Mouse (Mus musculus): ENCODE measurements around the gene Syap1. TPM values are rescaled to one million over a fixed set of nuclear protein-coding genes. Genes with fewer than 3 reads are reported as not detected.

The Syap1 gene
- polyA plus RNA-seq (2012; rRNA removed) = 6.1 and 8.3 TPM in 2 replicates

GRCm38 (mm10) chrX:162887931-162888511 lies at the start of gene Syap1:
TSS of gene Syap1 (minus strand) at chrX:162888447.
- H3K27me3 ChIP-seq (ENCODE audit: control insufficient read depth, insufficient read depth, low read length) = no peaks in the 10 kb centered on the region
- peak within 1 kb of the TSS; percentile 66 for H3K27ac ChIP-seq (ENCODE audit: insufficient read depth, low read depth, low read length)
- no peaks in the 10 kb centered on the region for H3K36me3 ChIP-seq (ENCODE audit: control insufficient read depth, insufficient read depth, low read length)
- H3K4me1 ChIP-seq (ENCODE audit: control insufficient read depth, insufficient read depth, insufficient read length, low read length) = no peaks in the 10 kb centered on the region
- WGBS = 9% methylated on average over 38 of the region's 47 CpGs
- peak within 1 kb of the TSS; percentile 97 for H3K4me3 ChIP-seq (ENCODE audit: low read depth, low read length)
- TF ChIP-seq POLR2A (IDR thresholded peaks at IDR 0.05; ENCODE audit: low read depth, low read length) (peak; percentile 20; the same call in 1 of the 2 replicates), CTCF (IDR thresholded peaks at IDR 0.05; ENCODE audit: extremely low read depth, insufficient read length, insufficient replicate concordance, low read depth, low read length) (no peak)

GRCm38 (mm10) chrX:162931467-162931866 lies 43.2 kb upstream of the Syap1 start:
- Histone ChIP-seq H3K36me3 (ENCODE audit: control insufficient read depth, insufficient read depth, low read length) (peaks cover 8% of the 10 kb centered on the region; the same call in 1 of the 2 replicates), H3K27ac (ENCODE audit: insufficient read depth, low read depth, low read length) (no peak overlapping the region), H3K27me3 (ENCODE audit: control insufficient read depth, insufficient read depth, low read length) (no peaks in the 10 kb centered on the region), H3K4me3 (ENCODE audit: low read depth, low read length) (no peak overlapping the region), H3K4me1 (ENCODE audit: control insufficient read depth, insufficient read depth, insufficient read length, low read length) (no peaks in the 10 kb centered on the region)
- 80% methylated on average over 2 of the region's 2 CpGs for WGBS
- TF ChIP-seq CTCF (IDR thresholded peaks at IDR 0.05; ENCODE audit: extremely low read depth, insufficient read length, insufficient replicate concordance, low read depth, low read length) (no peak), POLR2A (IDR thresholded peaks at IDR 0.05; ENCODE audit: low read depth, low read length) (no peak)

- H3K4me1 ChIP-seq (ENCODE audit: control insufficient read depth, insufficient read depth, insufficient read length, low read length) = no peaks in the 10 kb centered on the region
- H3K27ac ChIP-seq (ENCODE audit: insufficient read depth, low read depth, low read length) = peak overlapping the region; percentile 51; the same call in 1 of the 2 replicates
- peak overlapping the region; percentile 31; the same call in 1 of the 2 replicates for H3K4me3 ChIP-seq (ENCODE audit: low read depth, low read length)
- TF ChIP-seq CTCF (IDR thresholded peaks at IDR 0.05; ENCODE audit: extremely low read depth, insufficient read length, insufficient replicate concordance, low read depth, low read length) (no peak), POLR2A (IDR thresholded peaks at IDR 0.05; ENCODE audit: low read depth, low read length) (no peak)
- peaks cover 2% of the 10 kb centered on the region; the same call in 1 of the 2 replicates for H3K36me3 ChIP-seq (ENCODE audit: control insufficient read depth, insufficient read depth, low read length)
- WGBS = 30% methylated on average over 8 of the region's 8 CpGs
- no peaks in the 10 kb centered on the region for H3K27me3 ChIP-seq (ENCODE audit: control insufficient read depth, insufficient read depth, low read length)
These were observed 33.4 kb upstream of the Syap1 start for GRCm38 (mm10) chrX:162921487-162922125.

- Histone ChIP-seq H3K36me3 (ENCODE audit: control insufficient read depth, insufficient read depth, low read length) (peaks cover 8% of the 10 kb centered on the region; the same call in 1 of the 2 replicates), H3K4me1 (ENCODE audit: control insufficient read depth, insufficient read depth, insufficient read length, low read length) (no peaks in the 10 kb centered on the region), H3K4me3 (ENCODE audit: low read depth, low read length) (no peak overlapping the region), H3K27ac (ENCODE audit: insufficient read depth, low read depth, low read length) (no peak overlapping the region), H3K27me3 (ENCODE audit: control insufficient read depth, insufficient read depth, low read length) (no peaks in the 10 kb centered on the region)
- WGBS = 27% methylated on average over 5 of the region's 5 CpGs
- TF ChIP-seq POLR2A (IDR thresholded peaks at IDR 0.05; ENCODE audit: low read depth, low read length) (no peak), CTCF (IDR thresholded peaks at IDR 0.05; ENCODE audit: extremely low read depth, insufficient read length, insufficient replicate concordance, low read depth, low read length) (no peak)
These were observed 27.4 kb upstream of the Syap1 start for GRCm38 (mm10) chrX:162915697-162916096.

GRCm38 (mm10) chrX:162913651-162914050 lies 25.4 kb upstream of the Syap1 start:
- H3K27ac ChIP-seq (ENCODE audit: insufficient read depth, low read depth, low read length) = no peak overlapping the region
- H3K27me3 ChIP-seq (ENCODE audit: control insufficient read depth, insufficient read depth, low read length) = no peaks in the 10 kb centered on the region
- H3K36me3 ChIP-seq (ENCODE audit: control insufficient read depth, insufficient read depth, low read length) = peaks cover 10% of the 10 kb centered on the region; the same call in 1 of the 2 replicates
- H3K4me1 ChIP-seq (ENCODE audit: control insufficient read depth, insufficient read depth, insufficient read length, low read length) = no peaks in the 10 kb centered on the region
- TF ChIP-seq POLR2A (IDR thresholded peaks at IDR 0.05; ENCODE audit: low read depth, low read length) (no peak), CTCF (IDR thresholded peaks at IDR 0.05; ENCODE audit: extremely low read depth, insufficient read length, insufficient replicate concordance, low read depth, low read length) (no peak)
- H3K4me3 ChIP-seq (ENCODE audit: low read depth, low read length) = no peak overlapping the region
- WGBS = 81% methylated on average over 3 of the region's 3 CpGs

- WGBS = 78% methylated on average over 3 of the region's 3 CpGs
- H3K4me3 ChIP-seq (ENCODE audit: low read depth, low read length) = no peak overlapping the region
- no peaks in the 10 kb centered on the region for H3K27me3 ChIP-seq (ENCODE audit: control insufficient read depth, insufficient read depth, low read length)
- no peak overlapping the region for H3K27ac ChIP-seq (ENCODE audit: insufficient read depth, low read depth, low read length)
- H3K4me1 ChIP-seq (ENCODE audit: control insufficient read depth, insufficient read depth, insufficient read length, low read length) = no peaks in the 10 kb centered on the region; the same call in 1 of the 2 replicates
- TF ChIP-seq POLR2A (IDR thresholded peaks at IDR 0.05; ENCODE audit: low read depth, low read length) (no peak), CTCF (IDR thresholded peaks at IDR 0.05; ENCODE audit: extremely low read depth, insufficient read length, insufficient replicate concordance, low read depth, low read length) (no peak)
- H3K36me3 ChIP-seq (ENCODE audit: control insufficient read depth, insufficient read depth, low read length) = peaks cover 6% of the 10 kb centered on the region; the same call in 1 of the 2 replicates
These were observed 19.3 kb upstream of the Syap1 start for GRCm38 (mm10) chrX:162907554-162907953.

GRCm38 (mm10) chrX:162902040-162902734 lies 13.9 kb upstream of the Syap1 start:
- peak overlapping the region; percentile 72 for H3K27ac ChIP-seq (ENCODE audit: insufficient read depth, low read depth, low read length)
- H3K4me3 ChIP-seq (ENCODE audit: low read depth, low read length) = peak overlapping the region; percentile 100
- no peak for TF ChIP-seq POLR2A (IDR thresholded peaks at IDR 0.05; ENCODE audit: low read depth, low read length)
- TF ChIP-seq CTCF (IDR thresholded peaks at IDR 0.05; ENCODE audit: extremely low read depth, insufficient read length, insufficient replicate concordance, low read depth, low read length) = peak; percentile 8; the same call in 1 of the 2 replicates
- H3K27me3 ChIP-seq (ENCODE audit: control insufficient read depth, insufficient read depth, low read length) = no peaks in the 10 kb centered on the region
- H3K36me3 ChIP-seq (ENCODE audit: control insufficient read depth, insufficient read depth, low read length) = no peaks in the 10 kb centered on the region
- no peaks in the 10 kb centered on the region; the same call in 1 of the 2 replicates for H3K4me1 ChIP-seq (ENCODE audit: control insufficient read depth, insufficient read depth, insufficient read length, low read length)
- 10% methylated on average over 29 of the region's 29 CpGs for WGBS

Measured in small intestine, adult 2 months (tissue).